Mouse (Mus musculus): ENCODE results near the gene Jsrp1.

Jsrp1 gene

DNA sequence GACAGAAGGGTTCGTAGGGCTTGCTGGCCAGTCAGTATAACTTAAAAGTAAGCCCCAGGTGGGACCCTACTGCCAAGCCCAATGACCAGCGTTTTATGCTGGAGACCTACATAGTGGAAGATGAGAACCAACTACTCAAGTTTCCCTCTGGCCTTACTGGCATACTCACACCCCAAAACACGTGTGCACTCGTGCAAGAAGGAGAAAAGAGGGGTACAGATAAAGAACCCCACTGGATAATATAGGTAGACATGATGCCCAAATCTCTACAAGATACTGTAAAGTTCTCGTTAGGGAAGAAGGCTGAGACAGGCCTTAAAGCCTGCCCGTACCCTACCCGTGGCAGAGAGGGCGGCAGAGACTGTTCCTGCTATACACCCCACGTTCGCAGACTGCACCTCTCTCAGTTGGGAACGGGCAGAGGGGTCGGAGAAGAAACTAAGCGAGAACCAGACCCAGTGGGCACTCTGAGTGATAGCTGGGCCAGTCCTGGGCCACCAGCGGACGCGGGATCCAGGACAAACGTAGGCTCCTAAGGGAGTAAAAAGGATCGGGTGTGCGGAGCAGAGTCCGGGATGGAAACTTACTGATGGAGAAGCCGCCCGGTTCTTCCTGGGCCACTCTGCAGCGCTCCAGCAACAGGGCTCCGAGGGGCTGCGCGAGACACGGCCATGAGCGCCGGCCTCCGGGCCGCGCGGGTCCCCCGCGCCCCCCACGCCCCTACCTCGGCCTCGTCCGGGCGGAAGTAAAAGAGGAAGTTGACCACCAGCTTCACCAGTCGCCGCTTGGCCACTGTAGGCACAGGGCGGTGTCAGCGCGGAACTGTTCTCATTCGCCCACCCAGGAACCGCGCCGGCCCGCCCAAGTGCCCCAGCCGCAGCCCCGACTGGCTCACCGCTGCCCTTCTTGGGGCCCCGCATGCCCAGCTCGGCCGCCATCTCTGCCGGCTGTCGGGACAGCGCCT lies 15.8 kb downstream of the Jsrp1 start:
- Histone ChIP-seq H3K36me3 (ENCODE audit: insufficient read depth, low read length) (peaks cover 79% of the 10 kb centered on the region), H3K9me3 (ENCODE audit: low read length) (no peaks in the 10 kb centered on the region), H3K4me1 (replicated peaks; ENCODE audit: low read depth, low read length) (peaks cover 82% of the 10 kb centered on the region), H3K4me3 (replicated peaks; ENCODE audit: low read length) (peak overlapping the region; percentile 90), H3K27me3 (ENCODE audit: insufficient read depth, low read length) (no peaks in the 10 kb centered on the region)
- TF ChIP-seq CTCF (conservative IDR thresholded peaks at IDR 0.05; ENCODE audit: low read length) (no peak), POU5F1 (IDR thresholded peaks at IDR 0.05; ENCODE audit: borderline replicate concordance, low read length) (no peak), NANOG (IDR thresholded peaks at IDR 0.05; ENCODE audit: borderline replicate concordance, low read length) (no peak)

DNA sequence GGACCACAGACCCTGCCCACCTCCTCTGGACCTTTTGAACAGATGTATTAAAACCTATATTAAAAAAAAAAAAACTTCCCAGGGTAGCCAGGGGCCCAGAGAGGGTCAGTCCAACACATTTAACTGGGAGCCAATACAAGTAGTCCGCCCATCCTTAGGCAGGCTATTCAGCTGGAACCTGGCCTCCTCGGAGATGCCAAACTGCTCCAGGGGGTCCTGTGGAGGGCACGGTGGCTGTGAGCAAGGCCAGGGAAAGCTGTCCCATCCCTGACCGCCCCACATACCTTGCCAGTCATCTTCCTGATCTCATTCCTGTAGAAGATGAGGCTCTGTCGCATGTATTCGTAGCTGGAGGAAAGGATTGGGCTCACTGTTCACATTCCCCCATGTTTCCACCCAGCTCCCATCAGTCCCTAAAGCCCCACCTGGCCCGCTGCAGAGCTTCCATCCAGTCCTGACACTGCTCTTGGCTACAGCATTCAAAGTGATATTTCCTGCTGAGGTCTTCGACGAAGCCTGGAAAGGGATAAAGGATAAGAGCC lies 16.9 kb downstream of the Jsrp1 start:
- Histone ChIP-seq H3K36me3 (ENCODE audit: insufficient read depth, low read length) (peaks cover 71% of the 10 kb centered on the region), H3K4me3 (replicated peaks; ENCODE audit: low read length) (peak overlapping the region; percentile 90), H3K4me1 (replicated peaks; ENCODE audit: low read depth, low read length) (peaks cover 80% of the 10 kb centered on the region), H3K27me3 (ENCODE audit: insufficient read depth, low read length) (no peaks in the 10 kb centered on the region), H3K9me3 (ENCODE audit: low read length) (no peaks in the 10 kb centered on the region)
- TF ChIP-seq NANOG (IDR thresholded peaks at IDR 0.05; ENCODE audit: borderline replicate concordance, low read length) (no peak), POU5F1 (IDR thresholded peaks at IDR 0.05; ENCODE audit: borderline replicate concordance, low read length) (no peak), CTCF (conservative IDR thresholded peaks at IDR 0.05; ENCODE audit: low read length) (no peak)

DNA sequence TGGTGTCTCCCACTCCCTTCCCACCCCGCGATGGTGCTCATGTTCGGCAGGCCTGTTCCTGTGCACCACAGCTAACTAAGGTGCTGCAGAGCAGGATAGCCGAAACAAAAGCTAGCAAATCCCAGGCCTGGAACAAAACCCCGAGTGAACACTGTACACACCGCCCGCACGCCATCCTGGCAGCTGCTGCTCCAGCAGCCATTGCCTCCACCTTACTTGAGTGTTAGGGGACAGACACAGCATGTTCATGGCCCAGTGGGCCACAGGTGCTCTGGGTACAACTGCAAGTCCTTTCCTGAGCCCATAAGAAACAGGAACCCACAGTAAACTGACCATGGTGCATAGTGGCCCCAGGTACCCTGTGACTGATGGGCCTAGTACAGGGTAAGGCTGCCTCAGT lies 18.5 kb downstream of the Jsrp1 start:
- TF ChIP-seq NANOG (IDR thresholded peaks at IDR 0.05; ENCODE audit: borderline replicate concordance, low read length) (no peak), CTCF (conservative IDR thresholded peaks at IDR 0.05; ENCODE audit: low read length) (no peak)
- H3K36me3 ChIP-seq (ENCODE audit: insufficient read depth, low read length) = peaks cover 71% of the 10 kb centered on the region

DNA sequence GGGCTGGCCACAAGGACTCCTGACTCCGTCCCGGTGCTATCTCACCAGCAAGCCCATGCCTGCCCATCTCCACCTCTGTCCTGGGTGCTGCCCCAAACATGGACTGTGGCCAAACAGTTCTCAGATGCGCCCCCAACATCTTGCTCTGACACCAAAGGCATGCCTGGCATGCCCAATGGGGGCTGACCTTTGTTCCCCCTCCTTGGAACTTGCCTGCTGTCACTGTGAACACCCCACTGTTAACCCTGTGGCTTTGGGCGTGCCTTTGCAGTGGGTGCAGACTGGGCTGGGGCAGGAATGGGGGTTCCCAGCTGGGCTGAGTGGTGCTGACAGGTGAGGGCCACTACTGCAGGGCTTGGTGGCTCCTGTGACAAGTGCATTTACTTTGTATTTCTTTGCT lies 19.5 kb downstream of the Jsrp1 start:
- no peak for TF ChIP-seq NANOG (IDR thresholded peaks at IDR 0.05; ENCODE audit: borderline replicate concordance, low read length)
- TF ChIP-seq CTCF (conservative IDR thresholded peaks at IDR 0.05; ENCODE audit: low read length) = no peak
- no peak for TF ChIP-seq POU5F1 (IDR thresholded peaks at IDR 0.05; ENCODE audit: borderline replicate concordance, low read length)
- Histone ChIP-seq H3K27me3 (ENCODE audit: insufficient read depth, low read length) (no peaks in the 10 kb centered on the region), H3K9me3 (ENCODE audit: low read length) (no peaks in the 10 kb centered on the region), H3K4me1 (replicated peaks; ENCODE audit: low read depth, low read length) (peaks cover 73% of the 10 kb centered on the region), H3K36me3 (ENCODE audit: insufficient read depth, low read length) (peaks cover 78% of the 10 kb centered on the region), H3K4me3 (replicated peaks; ENCODE audit: low read length) (no peak overlapping the region)

More for the DNA sequence above, 18.5 kb downstream of the Jsrp1 start:
- Histone ChIP-seq H3K4me3 (replicated peaks; ENCODE audit: low read length) (no peak overlapping the region), H3K4me1 (replicated peaks; ENCODE audit: low read depth, low read length) (peaks cover 78% of the 10 kb centered on the region), H3K27me3 (ENCODE audit: insufficient read depth, low read length) (no peaks in the 10 kb centered on the region), H3K9me3 (ENCODE audit: low read length) (no peaks in the 10 kb centered on the region)

DNA sequence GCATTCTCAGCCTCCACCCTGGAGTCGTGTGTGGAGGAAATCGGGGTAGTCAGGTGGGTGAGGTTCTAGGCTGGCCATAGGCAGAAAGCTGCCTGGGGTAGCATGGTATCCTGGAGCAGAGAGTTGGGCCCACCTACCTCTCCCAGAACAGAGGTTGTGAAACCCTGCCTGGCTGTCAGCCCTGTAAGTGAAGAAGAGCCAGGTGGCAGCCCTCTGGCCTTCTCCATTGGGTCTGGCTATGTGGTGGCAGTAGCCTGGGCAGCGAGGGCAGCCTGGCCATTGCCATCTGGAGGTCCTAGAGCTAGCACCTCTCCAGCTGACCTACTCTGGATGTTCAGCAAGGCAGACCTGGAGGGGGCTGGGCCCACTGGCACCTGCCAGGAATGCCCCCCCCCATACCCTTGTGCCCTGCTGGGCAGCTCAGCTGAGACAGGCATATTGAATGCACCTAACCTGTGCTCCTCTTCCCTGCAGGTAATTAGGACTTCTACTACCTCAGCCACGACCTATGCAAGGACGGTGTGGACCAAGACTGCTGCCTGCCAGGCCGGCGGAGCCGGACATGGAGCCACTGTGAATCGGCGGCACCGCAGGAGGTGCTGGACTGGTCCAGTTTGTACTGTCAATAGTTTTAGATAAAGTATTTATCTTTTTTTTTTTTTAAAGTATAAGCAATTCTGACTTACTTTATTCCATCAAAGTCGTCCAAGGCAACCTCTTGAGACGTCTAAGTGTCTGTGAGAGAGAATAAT lies 20.1 kb downstream of the Jsrp1 start:
- no peak overlapping the region for H3K4me3 ChIP-seq (replicated peaks; ENCODE audit: low read length)
- H3K4me1 ChIP-seq (replicated peaks; ENCODE audit: low read depth, low read length) = peaks cover 73% of the 10 kb centered on the region
- H3K27me3 ChIP-seq (ENCODE audit: insufficient read depth, low read length) = no peaks in the 10 kb centered on the region
- no peaks in the 10 kb centered on the region for H3K9me3 ChIP-seq (ENCODE audit: low read length)
- TF ChIP-seq NANOG (IDR thresholded peaks at IDR 0.05; ENCODE audit: borderline replicate concordance, low read length) (no peak), CTCF (conservative IDR thresholded peaks at IDR 0.05; ENCODE audit: low read length) (no peak), POU5F1 (IDR thresholded peaks at IDR 0.05; ENCODE audit: borderline replicate concordance, low read length) (no peak)
- peaks cover 84% of the 10 kb centered on the region for H3K36me3 ChIP-seq (ENCODE audit: insufficient read depth, low read length)

DNA sequence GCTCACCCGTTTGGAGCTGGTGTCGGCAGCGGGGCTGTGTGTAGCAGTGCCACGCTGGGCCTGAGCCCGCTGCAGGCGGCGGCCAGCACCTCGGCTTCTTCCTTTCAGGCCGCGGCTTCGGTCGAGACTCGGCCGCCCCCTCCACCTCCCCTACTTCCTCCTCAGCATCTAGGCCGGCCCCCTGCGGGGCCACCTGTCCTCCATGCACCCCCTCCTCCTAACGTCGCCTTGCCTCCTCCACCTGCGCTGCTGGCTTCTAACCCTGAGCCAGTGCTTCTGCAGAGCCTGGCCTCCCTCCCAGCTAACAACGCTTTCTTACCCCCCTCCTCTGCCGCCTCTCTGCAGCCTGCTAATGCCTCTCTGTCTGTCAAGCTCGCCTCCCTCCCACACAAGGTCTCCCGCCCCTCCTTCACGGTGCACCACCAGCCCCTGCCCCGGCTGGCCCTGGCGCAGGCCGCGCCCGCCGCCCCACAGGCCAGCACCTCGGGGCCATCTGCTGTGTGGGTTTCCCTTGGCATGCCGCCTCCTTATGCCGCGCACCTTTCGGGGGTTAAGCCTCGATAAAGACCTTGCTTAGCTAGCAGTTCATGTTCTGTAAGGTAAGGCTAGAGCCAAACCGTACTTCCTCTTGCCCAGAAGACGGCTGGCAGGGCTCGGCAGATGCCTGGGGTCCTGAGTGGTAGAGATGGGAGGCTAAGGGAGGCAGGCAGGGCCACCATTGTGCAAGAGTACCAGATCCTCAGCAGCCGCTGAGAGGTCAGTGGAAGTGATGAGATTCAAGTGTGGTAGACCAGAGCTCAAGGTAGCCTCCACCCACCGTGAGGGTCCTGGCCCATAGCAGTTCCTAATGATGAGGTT lies 20.9 kb downstream of the Jsrp1 start:
- H3K9me3 ChIP-seq (ENCODE audit: low read length) = no peaks in the 10 kb centered on the region
- H3K4me3 ChIP-seq (replicated peaks; ENCODE audit: low read length) = peak overlapping the region; percentile 66
- peaks cover 76% of the 10 kb centered on the region for H3K4me1 ChIP-seq (replicated peaks; ENCODE audit: low read depth, low read length)
- no peaks in the 10 kb centered on the region for H3K27me3 ChIP-seq (ENCODE audit: insufficient read depth, low read length)
- TF ChIP-seq CTCF (conservative IDR thresholded peaks at IDR 0.05; ENCODE audit: low read length) = no peak
- no peak for TF ChIP-seq POU5F1 (IDR thresholded peaks at IDR 0.05; ENCODE audit: borderline replicate concordance, low read length)
- no peak for TF ChIP-seq NANOG (IDR thresholded peaks at IDR 0.05; ENCODE audit: borderline replicate concordance, low read length)
- peaks cover 92% of the 10 kb centered on the region for H3K36me3 ChIP-seq (ENCODE audit: insufficient read depth, low read length)

DNA sequence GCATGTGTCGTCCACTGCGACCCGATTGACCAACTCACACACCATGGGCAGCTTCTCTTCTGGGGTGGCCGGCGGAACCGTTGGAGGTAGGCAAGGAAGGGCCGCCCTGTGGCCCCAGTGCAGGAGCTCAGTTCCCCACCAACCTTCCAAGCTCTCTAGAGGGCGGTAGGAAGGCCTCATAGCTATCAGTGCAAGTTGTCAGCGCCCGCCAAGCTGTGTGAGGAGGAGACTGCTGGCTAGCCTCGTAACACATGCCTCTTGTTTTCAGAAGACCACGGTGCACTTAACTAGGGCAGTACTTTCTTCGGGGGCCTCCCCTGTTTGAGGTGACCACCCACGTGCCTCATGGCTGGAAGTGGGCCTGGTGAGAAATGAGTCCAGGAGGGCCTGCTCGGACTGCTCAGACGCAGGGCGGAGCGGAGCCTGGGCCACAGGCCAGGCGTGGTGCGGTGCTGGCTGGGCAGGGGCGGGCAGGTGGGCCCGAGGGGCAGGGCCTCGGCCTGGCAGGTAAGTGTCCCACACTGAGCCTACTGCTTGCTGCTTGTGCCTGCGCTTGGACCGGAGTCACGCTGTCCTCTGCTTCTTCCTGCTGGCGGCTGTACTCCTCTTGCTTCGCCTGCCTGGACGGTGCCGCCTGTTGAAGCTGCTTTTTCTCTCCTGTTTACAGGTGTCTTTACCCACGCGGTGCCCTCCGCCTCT lies 21.7 kb downstream of the Jsrp1 start:
- peaks cover 71% of the 10 kb centered on the region for H3K4me1 ChIP-seq (replicated peaks; ENCODE audit: low read depth, low read length)
- H3K9me3 ChIP-seq (ENCODE audit: low read length) = no peaks in the 10 kb centered on the region
- TF ChIP-seq CTCF (conservative IDR thresholded peaks at IDR 0.05; ENCODE audit: low read length) = no peak
- no peak for TF ChIP-seq NANOG (IDR thresholded peaks at IDR 0.05; ENCODE audit: borderline replicate concordance, low read length)
- no peak for TF ChIP-seq POU5F1 (IDR thresholded peaks at IDR 0.05; ENCODE audit: borderline replicate concordance, low read length)
- peaks cover 91% of the 10 kb centered on the region for H3K36me3 ChIP-seq (ENCODE audit: insufficient read depth, low read length)
- peak overlapping the region; percentile 66 for H3K4me3 ChIP-seq (replicated peaks; ENCODE audit: low read length)
- no peaks in the 10 kb centered on the region for H3K27me3 ChIP-seq (ENCODE audit: insufficient read depth, low read length)

Measured in E14TG2a.4 (cell line).